Mouse (Mus musculus) erythroblast, embryonic 14.5 days (primary cell): ENCODE data around the gene Astn1.

Source experiments
- GATA1 ChIP-seq: IDR thresholded peaks from 2 replicates; pipeline ENCODE4 v1.6.1; 2012; ENCODE audit warnings: low read length, inconsistent platforms, mixed read lengths
- TAL1 ChIP-seq: IDR thresholded peaks from 3 replicates; pipeline ENCODE4 v1.6.1; 2012; ENCODE audit warnings: low read length, inconsistent platforms, mixed read lengths

- TF ChIP-seq GATA1 (no peak), TAL1 (no peak)
Observed at GRCm38 (mm10) chr1:158666001-158666400, 303.9 kb downstream of the Astn1 start.
